Mouse (Mus musculus) ES-E14 (cell line): Measurements from ENCODE around the gene Lamb2. TPM values are rescaled to one million over a fixed set of nuclear protein-coding genes. Genes with fewer than 3 reads are reported as not detected.

ENCODE experiments used
- DNase-seq: peaks from one replicate; pipeline ENCODE4 v3.0.0-alpha.2; 2013; ENCODE audit warnings: low read depth, low spot score
- H3K27ac ChIP-seq: 2 replicates; pipeline ENCODE4 v1.5.1; 2012; ENCODE audit warnings: low read depth, mild to moderate bottlenecking, low read length, moderate library complexity, mixed read lengths; ENCODE audit not compliant: poor library complexity, insufficient read depth, severe bottlenecking
- H3K36me3 ChIP-seq: 2 replicates; pipeline ENCODE4 v1.6.1; 2012; ENCODE audit warnings: mild to moderate bottlenecking, low read length, moderate library complexity, mixed read lengths; ENCODE audit not compliant: control insufficient read depth, poor library complexity, insufficient read depth, severe bottlenecking
- H3K4me1 ChIP-seq, 2 experiments: fragments of 150-350 bp in 1 of 2; sonication (generic) in 1 of 2; 2 replicates each; pipeline ENCODE4 v1.6.1; 2012; ENCODE audit warnings: low read length in 2 of 2, mild to moderate bottlenecking in 1 of 2, mixed read lengths in 1 of 2; ENCODE audit not compliant: control insufficient read depth in 2 of 2, insufficient read depth in 2 of 2, poor library complexity in 1 of 2
- H3K4me3 ChIP-seq, 2 experiments: fragments of 150-350 bp in 1 of 2; sonication (generic) in 1 of 2; 2 replicates each; pipeline ENCODE4 v1.5.1; 2012; ENCODE audit warnings: low read length in 2 of 2, low read depth in 1 of 2, mild to moderate bottlenecking in 1 of 2, mixed read lengths in 1 of 2; ENCODE audit not compliant: insufficient read depth in 1 of 2, poor library complexity in 1 of 2, severe bottlenecking in 1 of 2
- H3K9ac ChIP-seq: 2 replicates; pipeline ENCODE4 v1.6.1; 2012; ENCODE audit warnings: low read depth, mild to moderate bottlenecking, low read length, mixed read lengths; ENCODE audit not compliant: poor library complexity, insufficient read depth, severe bottlenecking
- H3K9me3 ChIP-seq: fragments of 150-350 bp; sonication (generic); 2 replicates; pipeline ENCODE4 v1.6.1; 2012; ENCODE audit warnings: low read depth, mild to moderate bottlenecking, low read length; ENCODE audit not compliant: control insufficient read depth, insufficient read depth
- CHD2 ChIP-seq: IDR thresholded peaks from 2 replicates; pipeline ENCODE4 v1.6.1; 2014; ENCODE audit warnings: mild to moderate bottlenecking, low read depth, low read length, inconsistent platforms
- HCFC1 ChIP-seq: IDR thresholded peaks from 2 replicates; pipeline ENCODE4 v1.6.1; 2012; ENCODE audit warnings: low read length, inconsistent platforms, borderline replicate concordance; ENCODE audit not compliant: insufficient read depth
- MAFK ChIP-seq: IDR thresholded peaks from 2 replicates; pipeline ENCODE4 v1.6.1; 2014; ENCODE audit warnings: mild to moderate bottlenecking, low read depth, low read length, inconsistent platforms; ENCODE audit not compliant: insufficient read depth
- ZC3H11A ChIP-seq: IDR thresholded peaks from 2 replicates; pipeline ENCODE4 v1.6.1; 2012; ENCODE audit warnings: low read depth, mild to moderate bottlenecking, inconsistent platforms, low read length, borderline replicate concordance
- ZNF384 ChIP-seq: IDR thresholded peaks from 2 replicates; pipeline ENCODE4 v1.6.1; 2012; ENCODE audit warnings: low read depth, low read length, inconsistent platforms
- in situ Hi-C, 2 experiments: fragments of 600-800 bp; cut with MboI; formaldehyde crosslinking; loops; one replicate each; pipeline ENCODE4 v1.15.1; 2025; ENCODE audit warnings: low sequenced_read_pairs in 2 of 2, inconsistent platforms in 1 of 2; ENCODE audit not compliant: unreplicated experiment in 2 of 2
- total RNA-seq: library from RNA; depleted of rRNA; stranded (reverse); fragments of 300-350 nt; gene quantifications from 2 replicates; pipeline ENCODE4 v1.2.3, GENCODE M21; 2012; rRNA removed

The Lamb2 gene
- total RNA-seq, result 50.6 and 54.5 TPM in 2 replicates

DNA sequence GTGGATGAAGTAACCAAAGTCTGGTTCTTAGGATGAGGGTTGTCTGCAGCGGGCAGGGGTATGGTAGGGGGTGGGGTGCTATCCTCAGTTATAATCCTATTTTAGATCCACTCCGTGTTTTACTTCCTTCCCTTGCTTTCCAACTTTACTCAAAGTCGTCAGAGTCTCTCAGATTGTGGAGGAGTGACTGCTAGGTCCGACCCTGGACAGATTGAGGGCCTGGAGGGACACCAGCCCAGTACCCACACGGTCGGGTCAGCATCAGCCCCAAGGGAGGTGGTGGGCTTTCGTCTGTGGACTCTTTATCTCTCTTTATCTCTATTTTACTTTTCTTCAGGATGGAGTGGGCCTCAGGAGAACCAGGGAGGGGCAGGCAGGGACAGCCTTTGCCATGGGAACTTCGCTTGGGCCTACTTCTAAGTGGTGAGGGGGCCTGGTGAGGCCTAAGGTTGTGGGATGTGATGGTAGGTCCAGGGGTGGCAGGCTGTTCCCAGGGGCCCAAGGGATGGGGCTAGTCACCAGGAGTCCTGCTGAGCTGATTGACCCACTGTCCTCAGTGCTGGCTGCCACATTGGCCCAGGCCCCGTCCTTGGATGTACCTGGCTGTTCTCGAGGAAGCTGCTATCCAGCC is at the start of gene Lamb2:
Lamb2 (plus strand) TSS at position 16 of the 631 bp plus-strand sequence.
- TF ChIP-seq MAFK (no peak), CHD2 (0 out of 2 replicates have a peak, but pooled peaks have one; percentile 36), ZC3H11A (no peak)
- in situ Hi-C loops, result no loop called here
- Histone ChIP-seq H3K27ac (no peak within 1 kb of the TSS; the same call in 1 of the 2 replicates), H3K9ac (peak within 1 kb of the TSS; percentile 56), H3K4me1 (peaks cover 1 to 10% of the 10 kb centered on the region in 2 experiments; a peak in 2 of 4 replicates), H3K9me3 (no peaks in the 10 kb centered on the region), H3K4me3 (peak within 1 kb of the TSS; percentile 58 to 59), H3K36me3 (no peaks in the 10 kb centered on the region)
- DNase-seq, result peak; percentile 85

DNA sequence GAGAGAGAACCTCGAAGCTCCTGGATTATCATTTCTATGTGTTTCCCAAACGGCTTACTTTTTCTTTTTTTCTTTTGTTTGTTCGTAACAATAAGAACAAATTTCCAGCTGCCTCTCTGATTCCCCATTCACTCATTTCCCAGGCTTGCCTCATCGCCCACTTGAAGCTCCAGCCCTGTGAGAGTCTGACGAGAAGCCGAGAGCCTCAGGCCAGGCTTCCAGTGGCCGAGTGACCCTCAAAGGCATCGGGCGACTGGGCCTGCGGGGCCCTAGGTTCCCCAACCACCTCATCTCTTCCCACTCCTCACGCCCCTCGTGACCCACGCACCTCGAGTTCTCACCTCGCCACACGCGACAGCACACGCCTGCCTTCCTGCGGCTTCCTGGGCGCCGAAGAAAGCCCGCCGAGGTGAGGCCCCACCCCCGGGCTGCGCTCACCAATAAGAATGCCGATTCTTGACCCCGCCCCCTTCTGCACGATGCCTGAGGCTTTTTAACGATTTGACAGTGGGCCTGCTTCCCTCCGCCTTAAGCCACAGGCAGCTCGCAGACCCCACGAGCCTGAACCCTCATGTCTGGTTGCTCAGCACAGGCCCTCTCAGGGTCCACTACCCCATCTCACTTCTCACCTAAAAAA is 48.0 kb upstream of the Lamb2 start:
- Histone ChIP-seq H3K4me3 (peak overlapping the region; percentile 18 to 53; a peak in 3 of 4 replicates), H3K4me1 (no peaks in the 10 kb centered on the region; a peak in 1 of 4 replicates), H3K27ac (no peak overlapping the region), H3K9me3 (no peaks in the 10 kb centered on the region), H3K9ac (peak overlapping the region; percentile 73), H3K36me3 (no peaks in the 10 kb centered on the region)
- peak; percentile 77 for DNase-seq
- TF ChIP-seq MAFK, result no peak
- TF ChIP-seq ZC3H11A, result no peak
- TF ChIP-seq ZNF384, result no peak
- no peak for TF ChIP-seq CHD2
- TF ChIP-seq HCFC1, result no peak
- in situ Hi-C loops, result no loop called here

DNA sequence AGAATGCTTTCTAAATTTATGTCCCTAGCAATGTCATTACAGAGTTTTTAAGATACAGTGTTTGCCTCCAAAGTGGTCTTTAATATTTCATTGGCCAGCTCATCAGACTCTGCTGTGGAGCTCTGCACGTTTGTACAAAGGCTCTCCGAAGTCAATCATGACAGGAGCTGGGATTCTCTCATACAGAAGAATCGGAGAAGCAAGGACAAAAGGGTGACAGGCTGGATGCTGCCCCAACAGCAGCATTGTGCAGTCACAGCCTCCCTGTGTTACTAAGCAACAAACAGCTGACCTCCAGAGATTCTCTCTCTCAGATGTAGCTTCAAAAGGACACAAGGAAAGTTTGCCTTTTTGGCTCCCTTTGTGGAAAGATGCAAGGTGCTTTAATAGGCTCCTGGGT is 43.4 kb upstream of the Lamb2 start, which contains the start of gene BC048562:
BC048562 (plus strand) TSS at position 301 of the 400 bp plus-strand sequence.
- Histone ChIP-seq H3K9ac (no peak within 1 kb of the TSS), H3K4me1 (no peaks in the 10 kb centered on the region; a peak in 1 of 4 replicates), H3K27ac (no peak within 1 kb of the TSS), H3K9me3 (no peaks in the 10 kb centered on the region), H3K36me3 (no peaks in the 10 kb centered on the region), H3K4me3 (no peak within 1 kb of the TSS)
- in situ Hi-C loops, result no loop called here
- DNase-seq, result no peak
- TF ChIP-seq HCFC1, result no peak
- TF ChIP-seq MAFK, result no peak
- TF ChIP-seq ZNF384, result no peak
- TF ChIP-seq ZC3H11A, result no peak
- no peak for TF ChIP-seq CHD2

DNA sequence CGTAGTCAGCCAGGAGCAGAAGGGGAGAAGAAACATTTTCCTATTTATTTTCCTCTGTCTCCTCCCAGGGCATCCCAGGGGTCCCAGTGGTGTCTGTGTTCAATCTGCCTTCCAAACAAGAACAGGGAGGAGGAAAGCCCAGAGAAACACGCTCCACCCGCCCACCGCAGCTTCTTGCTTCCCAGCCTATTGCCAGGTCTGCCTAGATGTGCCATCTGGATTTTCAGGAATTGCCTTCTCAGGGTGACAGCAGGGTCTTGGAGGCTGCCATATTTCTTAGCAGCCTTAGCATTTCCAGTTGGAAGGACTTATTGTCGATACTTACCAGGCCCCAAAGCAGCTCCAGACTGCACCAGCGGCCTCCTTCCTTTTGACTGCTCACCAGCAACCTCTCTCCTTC is 40.4 kb upstream of the Lamb2 start:
- Histone ChIP-seq H3K9ac (no peak overlapping the region), H3K27ac (no peak overlapping the region), H3K36me3 (no peaks in the 10 kb centered on the region), H3K4me3 (no peak overlapping the region), H3K4me1 (no peaks in the 10 kb centered on the region), H3K9me3 (no peaks in the 10 kb centered on the region)
- no peak for DNase-seq
- TF ChIP-seq ZC3H11A (no peak), CHD2 (no peak), HCFC1 (no peak), ZNF384 (no peak), MAFK (no peak)
- in situ Hi-C loops, result no loop called here
